Mouse (Mus musculus) layer of hippocampus, adult 2 months (tissue): Measurements from ENCODE around the gene Fam167b. TPM values are rescaled to one million over a fixed set of nuclear protein-coding genes. Genes with fewer than 3 reads are reported as not detected.
A peak's percentile ranks its signal among the peaks of the same experiment; 100 is the strongest.

Experiments used
- DNase-seq, 2 experiments: peaks; one replicate each; pipeline ENCODE4 v3.0.0; 2022; ENCODE audit warnings: low spot score in 2 of 2
- H3K27ac ChIP-seq: fragments of 200-600 bp; 2 replicates; pipeline ENCODE4 v1.8.1; 2022
- H3K4me3 ChIP-seq: fragments of 200-600 bp; 2 replicates; pipeline ENCODE4 v1.8.1; 2022; ENCODE audit warnings: mild to moderate bottlenecking
- CTCF ChIP-seq: fragments of 200-600 bp; conservative IDR thresholded peaks from 2 replicates; pipeline ENCODE4 v1.8.1; 2022; ENCODE audit warnings: antibody characterized with exemption, mild to moderate bottlenecking, moderate library complexity
- long read RNA-seq, 2 experiments: library from polyadenylated mRNA; stranded (forward); transcript quantifications; one replicate each; pipeline ENCODE4 v2.0.0; 2021; ENCODE audit warnings: borderline mapping rate in 2 of 2
- total RNA-seq, 2 experiments: library from RNA; stranded (reverse); gene quantifications; 2 replicates each; pipeline ENCODE4 v1.2.3; 2021

The Fam167b gene
- total RNA-seq, result under 1 TPM; 0.41 to 0.83 TPM
- long read RNA-seq, experiment 1, result 0 reads
- long read RNA-seq, experiment 2, partial matches to known transcripts, result 0 of 1 reads
- long read RNA-seq, experiment 2, other reads (novel, unspliced or antisense), result 0 of 1 reads

DNA sequence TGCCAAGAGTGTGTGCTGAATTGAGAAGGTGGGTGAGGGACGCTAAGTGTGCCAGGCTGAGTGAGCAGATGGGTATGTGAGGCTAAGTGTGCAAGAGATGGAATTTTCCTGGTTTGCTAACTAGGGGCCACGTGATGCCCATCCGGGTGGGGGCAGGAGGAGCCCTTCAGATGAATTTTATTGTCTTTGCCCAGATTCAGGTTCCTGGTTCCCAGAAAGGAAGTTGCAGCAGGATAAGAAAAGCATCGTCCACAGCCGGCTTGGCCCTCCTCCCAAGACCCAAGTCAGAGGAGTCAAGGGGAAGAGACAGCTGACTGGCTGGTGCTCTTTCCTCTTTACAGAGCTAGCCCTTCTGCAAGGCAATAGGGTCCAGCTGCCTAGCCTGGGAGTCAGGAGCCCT lies at the start of gene Fam167b:
Fam167b (minus strand) TSS at position 84 of the 400 bp plus-strand sequence.
- DNase-seq, result no peak
- Histone ChIP-seq H3K27ac (no peak within 1 kb of the TSS), H3K4me3 (no peak within 1 kb of the TSS)
- no peak for TF ChIP-seq CTCF

DNA sequence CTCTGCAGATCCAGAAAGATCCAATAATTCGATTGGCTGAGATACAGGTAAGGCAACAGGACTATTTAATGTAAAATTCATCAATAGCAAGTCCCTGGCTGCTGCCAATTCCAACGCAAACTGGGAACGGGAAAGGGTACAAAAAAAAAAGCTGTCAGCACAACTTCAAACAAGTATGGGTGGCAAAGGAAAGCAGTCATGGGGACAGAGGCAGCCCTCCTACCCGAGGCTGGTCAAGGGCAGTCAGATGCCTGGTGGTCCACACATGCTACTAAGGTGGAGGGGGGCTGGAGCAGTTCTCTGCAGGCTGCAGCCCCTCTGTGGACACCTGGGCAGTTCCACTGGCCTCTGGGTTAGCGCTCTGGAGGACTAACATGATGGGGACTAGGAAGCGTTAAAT lies 47.7 kb upstream of the Fam167b start:
- DNase-seq, result no peak
- no peak for TF ChIP-seq CTCF
- peak overlapping the region; percentile 98; the same call in 1 of the 2 replicates for H3K27ac ChIP-seq
- H3K4me3 ChIP-seq, result no peak overlapping the region

DNA sequence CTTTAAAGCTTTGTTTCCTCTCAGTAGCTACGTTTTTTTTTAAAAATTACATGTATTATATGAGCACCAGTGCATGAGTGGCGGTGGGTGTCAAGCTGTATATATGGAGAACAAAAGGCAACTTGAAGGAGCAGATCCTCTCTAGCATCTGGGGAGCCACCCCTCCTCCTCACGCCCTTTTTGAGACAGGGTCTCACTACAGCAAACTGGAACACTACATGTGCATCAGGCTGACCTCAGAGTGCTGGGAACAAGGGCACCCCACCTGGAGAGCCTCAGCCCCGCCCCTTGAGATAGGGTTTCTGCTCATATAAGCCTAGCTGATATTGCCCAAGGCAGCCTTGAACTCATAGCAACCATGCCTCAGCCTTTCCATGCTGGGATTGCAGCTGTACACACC lies 47.1 kb upstream of the Fam167b start:
- Histone ChIP-seq H3K4me3 (no peak overlapping the region), H3K27ac (peak overlapping the region; percentile 98)
- TF ChIP-seq CTCF, result no peak
- no peak for DNase-seq

DNA sequence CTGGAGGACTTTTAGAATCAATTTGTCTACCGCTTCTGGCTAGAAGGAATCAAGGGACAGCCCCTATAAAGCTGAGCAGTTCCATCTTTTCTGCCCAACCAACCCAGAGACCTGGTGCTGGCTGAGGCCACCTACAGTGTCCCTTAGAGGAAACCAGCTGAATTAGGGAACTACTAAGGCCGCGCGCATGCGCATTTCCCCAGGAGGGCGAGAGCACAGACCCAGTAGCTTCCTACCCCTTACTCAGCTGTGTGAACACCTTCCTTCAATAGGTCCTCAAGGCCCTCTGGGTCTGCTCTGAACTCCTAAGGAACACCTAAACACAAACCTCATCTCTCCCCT lies 46.7 kb upstream of the Fam167b start:
- Histone ChIP-seq H3K27ac (peak overlapping the region; percentile 98), H3K4me3 (peak overlapping the region; percentile 90)
- peak in 1 of 2 experiments; percentile 49 for DNase-seq
- no peak for TF ChIP-seq CTCF

DNA sequence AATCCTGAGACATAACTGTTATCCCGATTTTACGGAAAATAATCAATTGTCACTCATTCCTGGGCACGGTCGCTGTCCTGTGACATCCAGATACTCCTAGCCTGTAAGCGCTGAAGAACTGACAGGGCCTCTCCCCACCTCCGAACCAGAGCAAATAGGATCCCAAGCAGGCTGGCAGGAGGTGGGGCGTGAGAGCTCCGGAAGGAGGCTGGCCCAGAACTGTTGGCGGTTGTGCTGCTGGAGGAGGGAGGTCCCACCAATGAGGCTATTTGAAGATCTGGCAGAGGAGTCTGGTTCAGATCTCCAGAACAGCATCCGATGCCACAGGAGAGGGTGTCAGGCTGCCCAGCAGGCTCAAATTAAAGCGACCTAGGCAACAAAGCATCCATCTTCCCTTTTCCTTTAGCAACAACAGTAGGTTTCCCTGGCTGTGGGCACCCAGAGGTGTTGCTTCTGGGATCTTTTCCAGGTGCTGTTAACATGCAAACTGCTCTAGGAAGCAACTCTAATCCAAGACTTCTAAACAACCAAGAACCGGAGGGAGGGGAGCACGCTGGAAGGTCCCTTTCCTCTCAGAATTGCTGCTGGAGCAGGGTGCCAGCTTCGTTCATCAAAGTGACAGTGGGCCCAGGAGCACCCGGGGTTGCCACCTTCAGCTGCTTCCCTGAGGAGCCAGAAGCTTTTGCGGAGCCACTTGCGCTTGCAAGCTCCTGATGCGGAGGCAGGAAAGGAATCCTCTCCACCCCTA lies 46.1 kb upstream of the Fam167b start:
- DNase-seq, result peak; percentile 90 to 95
- TF ChIP-seq CTCF, result no peak
- Histone ChIP-seq H3K27ac (peak overlapping the region; percentile 98), H3K4me3 (peak overlapping the region; percentile 90)

DNA sequence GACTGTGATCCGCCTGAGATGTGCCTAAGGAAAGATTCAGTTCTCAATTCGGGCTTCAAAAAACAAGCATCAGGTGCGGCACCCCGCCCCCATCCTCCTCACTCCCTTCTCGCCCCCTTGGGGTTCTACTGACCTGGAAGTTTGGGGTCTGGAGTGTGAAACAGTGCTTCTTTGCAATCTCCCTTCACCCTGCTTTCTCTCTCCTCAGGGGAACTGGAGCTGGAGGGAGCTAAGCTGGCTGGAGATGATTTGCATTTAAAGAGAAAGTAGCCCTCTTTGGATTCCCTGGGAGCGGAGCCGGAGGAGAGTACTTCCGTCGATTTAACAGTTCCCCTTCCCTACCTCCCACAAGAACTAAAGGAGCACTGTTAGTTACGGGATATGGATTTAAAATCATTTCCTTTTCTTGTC lies 45.3 kb upstream of the Fam167b start, which contains the start of gene Ccdc28b:
Ccdc28b (minus strand) TSS at position 267 of the 411 bp plus-strand sequence.
- peak within 1 kb of the TSS; percentile 98 for H3K27ac ChIP-seq
- H3K4me3 ChIP-seq, result peak within 1 kb of the TSS; percentile 90
- peak; percentile 64 to 71 for DNase-seq
- TF ChIP-seq CTCF, result no peak

DNA sequence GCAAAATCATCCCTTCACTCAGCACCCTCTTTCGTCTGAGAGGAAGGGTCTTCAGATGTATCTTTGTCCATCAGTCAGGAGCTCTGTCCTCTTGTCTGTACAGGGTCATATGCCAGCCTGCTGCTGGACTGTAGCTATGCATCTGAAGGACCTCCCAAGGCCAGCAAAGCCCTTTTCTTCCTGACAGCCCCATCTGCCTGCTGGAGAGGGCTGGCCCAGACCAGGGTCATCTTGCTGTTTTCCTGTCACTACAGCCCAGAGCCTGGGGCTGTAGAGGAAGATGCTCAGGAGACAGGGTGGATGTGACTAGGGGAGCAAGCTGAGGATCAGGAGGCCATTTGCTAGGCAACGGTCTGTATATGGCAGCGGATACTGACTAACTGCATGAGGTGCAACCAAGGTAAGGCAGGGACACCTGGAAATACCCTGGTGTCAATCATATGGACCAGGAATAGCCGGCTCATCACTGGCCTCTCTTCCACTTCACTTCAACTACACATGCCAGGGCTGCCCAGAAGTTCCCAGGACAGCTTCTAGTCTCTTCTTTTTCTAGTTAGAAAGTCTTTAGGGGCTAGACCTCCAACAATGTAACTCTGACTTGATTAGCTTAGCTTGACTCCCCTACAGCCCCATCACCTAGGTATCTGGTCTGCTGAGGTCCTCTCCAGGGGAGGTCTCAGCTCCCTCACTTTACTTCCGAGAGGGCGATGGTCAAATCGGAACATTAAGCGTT lies 44.6 kb upstream of the Fam167b start:
- Histone ChIP-seq H3K4me3 (peak overlapping the region; percentile 90), H3K27ac (peak overlapping the region; percentile 98)
- DNase-seq, result no peak
- no peak for TF ChIP-seq CTCF

DNA sequence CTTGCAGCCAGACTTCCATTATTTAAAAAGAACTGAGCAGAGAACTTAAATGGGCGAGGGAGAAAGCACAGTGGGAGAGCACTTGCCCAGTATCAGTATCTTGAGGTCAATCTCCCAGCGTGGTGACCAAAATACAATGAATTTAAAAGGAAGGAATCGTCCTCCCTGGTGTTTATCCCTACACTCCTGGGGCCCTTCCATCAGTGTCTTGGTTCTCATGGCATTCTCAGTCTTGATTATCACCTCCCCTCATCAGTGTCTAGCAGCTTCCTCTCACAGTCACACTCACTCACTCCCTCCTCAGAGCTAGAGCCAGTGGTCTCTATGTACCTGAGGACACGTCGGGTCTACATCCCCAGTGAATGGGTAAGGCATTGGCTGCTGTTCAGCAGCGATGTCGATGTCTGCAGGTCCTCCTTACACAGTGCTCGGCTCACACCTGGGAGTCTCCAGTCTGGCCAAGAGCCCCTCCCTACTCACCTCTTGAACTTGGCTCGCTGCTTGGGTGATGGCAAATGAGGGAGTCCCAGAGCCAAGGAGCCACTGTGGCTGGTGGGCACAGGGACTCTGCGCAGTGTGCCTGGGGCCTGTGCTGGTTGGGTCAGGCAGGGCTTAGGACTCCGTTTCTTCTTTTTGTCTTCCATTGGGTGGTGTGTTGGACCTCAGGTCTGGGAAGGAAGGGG lies 43.9 kb upstream of the Fam167b start:
- Histone ChIP-seq H3K27ac (peak overlapping the region; percentile 98), H3K4me3 (peak overlapping the region; percentile 90)
- DNase-seq, result no peak
- TF ChIP-seq CTCF, result peak; percentile 28; the same call in 1 of the 2 replicates

DNA sequence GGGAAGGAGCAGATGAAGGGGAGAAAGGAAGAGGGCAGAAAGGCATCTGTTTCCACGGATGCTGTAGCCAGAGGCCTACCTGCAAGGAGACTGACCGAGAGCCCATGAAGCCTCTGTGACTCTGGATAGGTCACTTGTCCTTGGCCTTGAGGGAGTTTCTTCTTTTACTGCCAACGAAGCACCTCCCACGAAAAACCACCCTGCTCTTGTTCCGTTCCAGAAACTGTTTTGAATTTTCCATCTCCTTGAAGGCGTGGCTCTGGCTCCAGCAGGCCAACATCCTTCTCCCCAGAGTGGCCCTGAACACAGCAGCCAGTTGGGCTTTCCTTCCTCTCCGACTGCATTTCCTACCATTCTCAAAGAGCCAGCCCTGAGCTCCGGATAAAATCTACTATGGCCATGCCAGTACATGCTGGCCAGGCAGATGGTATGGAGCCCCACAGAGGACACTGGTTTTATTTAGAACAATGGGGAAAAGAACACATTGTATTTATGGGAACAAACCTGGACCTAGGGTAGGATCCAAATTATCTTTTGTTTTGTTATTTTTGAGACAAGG lies 43.0 kb upstream of the Fam167b start:
- TF ChIP-seq CTCF, result no peak
- H3K27ac ChIP-seq, result peak overlapping the region; percentile 98
- DNase-seq, result no peak
- peak overlapping the region; percentile 90 for H3K4me3 ChIP-seq

DNA sequence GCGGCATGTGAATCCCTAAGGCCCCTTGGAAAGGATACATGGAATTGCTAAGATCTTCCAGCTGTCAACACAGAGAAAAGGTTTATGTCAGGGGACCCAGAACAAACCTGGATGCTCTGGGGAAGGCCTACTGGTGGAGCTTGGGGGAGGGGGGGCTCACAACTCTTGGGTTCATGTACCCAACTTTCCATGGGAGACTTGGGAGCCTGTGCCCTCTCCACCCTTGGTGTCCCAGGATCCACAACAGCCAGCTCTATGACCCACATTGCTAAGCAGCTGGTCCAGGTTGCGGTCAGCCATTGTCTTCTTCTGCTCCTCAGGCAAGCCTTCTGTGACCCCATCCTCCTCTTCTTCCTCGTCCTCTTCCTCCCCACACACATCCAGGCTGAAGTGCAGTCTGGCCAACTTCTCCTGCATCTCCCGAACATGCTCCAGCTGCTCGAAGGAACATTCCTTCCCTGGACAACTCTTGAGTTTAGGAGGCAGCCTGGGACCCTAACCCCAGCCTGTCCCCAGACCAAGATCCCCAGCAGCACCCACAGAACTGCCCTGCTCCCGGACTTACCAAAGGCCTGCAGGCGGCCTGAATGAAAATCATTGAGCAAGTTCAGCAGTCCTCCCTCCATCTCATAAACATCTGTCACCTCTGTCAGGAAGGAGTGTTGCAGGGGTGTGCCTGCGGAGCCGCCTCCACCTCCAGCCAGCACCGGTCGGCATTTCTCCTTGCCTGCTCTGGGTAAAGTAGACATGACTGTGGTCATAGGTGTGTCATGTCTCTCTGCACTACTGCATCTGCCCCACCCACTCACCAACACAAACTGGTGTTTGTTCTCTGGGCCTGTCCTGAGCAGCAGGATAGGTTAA lies 42.3 kb upstream of the Fam167b start:
- DNase-seq, result no peak
- H3K27ac ChIP-seq, result peak overlapping the region; percentile 98
- TF ChIP-seq CTCF, result no peak
- peak overlapping the region; percentile 38 for H3K4me3 ChIP-seq

DNA sequence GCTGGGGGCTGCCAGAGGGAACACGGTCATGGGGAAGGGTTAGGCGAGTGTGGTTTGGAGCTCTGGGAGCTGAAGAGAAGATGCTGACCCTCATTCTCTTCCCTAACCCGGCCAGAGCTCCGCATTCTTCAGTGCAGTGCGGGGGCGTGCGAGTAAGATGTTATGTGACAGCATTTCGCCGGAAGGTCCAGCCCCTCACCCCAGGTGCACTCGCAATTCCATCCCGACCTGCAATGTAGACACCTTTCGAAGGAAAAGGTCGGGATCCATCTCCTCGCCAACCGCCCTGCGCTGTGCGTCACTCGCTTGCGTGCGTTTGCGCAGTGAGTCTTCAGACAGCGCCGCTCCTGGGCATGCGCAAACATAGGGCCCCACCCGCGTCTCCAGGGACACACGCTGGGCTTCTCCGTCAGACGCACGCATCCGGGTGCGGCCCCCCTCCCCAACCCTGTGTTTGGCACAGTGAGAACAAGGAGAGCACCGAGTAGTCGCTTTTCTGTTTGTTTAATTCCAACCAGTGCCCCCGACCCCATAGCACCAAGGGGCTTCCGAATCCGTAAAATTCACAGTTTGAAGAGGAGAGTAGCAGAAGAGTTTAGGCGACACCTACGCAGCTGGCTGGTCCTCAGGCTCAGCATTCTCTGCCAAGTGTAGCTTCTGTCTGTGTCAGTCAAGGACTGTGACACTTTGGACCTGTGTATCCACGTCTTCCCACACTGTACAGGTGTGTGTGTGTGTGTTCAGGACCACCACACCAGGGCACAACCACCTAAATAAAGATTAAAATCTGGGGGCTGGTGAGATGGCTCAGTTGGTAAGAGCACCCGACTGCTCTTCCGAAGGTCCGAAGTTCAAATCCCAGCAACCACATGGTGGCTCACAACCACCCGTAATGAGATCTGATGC lies 40.7 kb upstream of the Fam167b start, which contains the start of gene Iqcc:
Iqcc (minus strand) TSS at position 314 of the 906 bp plus-strand sequence.
- Histone ChIP-seq H3K27ac (peak within 1 kb of the TSS; percentile 98), H3K4me3 (peak within 1 kb of the TSS; percentile 67)
- peak; percentile 28 for TF ChIP-seq CTCF
- DNase-seq, result peak; percentile 97 to 98
